Mouse (Mus musculus) granulocyte monocyte progenitor cell, adult 5-6 weeks (primary cell): ENCODE measurements at regions not wholly inside any gene's neighbourhood (a gene's known extent, or its start where the extent isn't known, plus 50 kb on each side); places are given as distances from the start of the nearest gene placed in this dataset.

ENCODE experiments used
- ATAC-seq: replicated peaks from 2 replicates; pipeline ENCODE4 v1.8.0; 2016; ENCODE audit warnings: mild to moderate bottlenecking, moderate TSS enrichment, inconsistent platforms; ENCODE audit not compliant: poor library complexity, severe bottlenecking

DNA sequence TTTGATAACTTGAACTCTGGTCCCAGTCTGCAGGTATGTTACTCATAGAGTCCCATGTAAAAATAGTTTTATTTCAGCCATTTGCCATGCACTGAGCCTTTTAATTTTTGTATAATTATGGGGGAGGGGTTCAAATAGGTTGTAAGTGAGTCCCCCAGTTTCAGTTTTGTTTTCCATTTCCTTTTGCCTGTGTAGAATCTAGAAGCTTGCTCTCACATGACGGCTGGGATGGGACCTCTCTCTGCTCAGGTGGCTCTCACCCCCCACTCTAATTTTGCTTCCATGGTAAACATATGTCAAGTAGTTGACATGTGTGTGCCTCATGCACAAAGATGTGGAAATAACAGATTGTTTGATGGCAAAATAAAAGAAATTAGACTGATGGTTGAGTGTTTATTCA, 73.8 kb upstream of the Runx1 start:
- ATAC-seq, result no peak

DNA sequence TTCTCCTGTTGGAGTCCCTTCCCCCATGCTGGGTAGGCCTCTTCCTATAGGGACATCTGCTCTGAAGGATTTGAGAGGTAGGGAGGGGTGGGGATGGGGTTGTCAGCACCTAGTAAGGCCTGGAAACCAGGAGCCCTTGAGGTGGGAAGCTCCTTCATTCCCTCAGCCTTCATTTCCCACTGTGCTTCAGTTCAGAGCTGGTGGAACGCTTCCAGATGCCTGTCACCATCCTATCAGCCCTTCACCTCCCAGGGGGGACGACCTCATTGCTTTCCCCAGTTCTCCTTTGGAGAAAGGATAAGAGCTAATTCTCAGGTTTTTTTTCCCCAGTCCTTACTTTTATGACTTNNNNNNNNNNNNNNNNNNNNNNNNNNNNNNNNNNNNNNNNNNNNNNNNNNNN, 65.8 kb upstream of the Runx1 start:
- no peak for ATAC-seq

GRCm38 (mm10) chr16:92890713-92891112, 64.8 kb upstream of the Runx1 start:
- no peak for ATAC-seq

DNA sequence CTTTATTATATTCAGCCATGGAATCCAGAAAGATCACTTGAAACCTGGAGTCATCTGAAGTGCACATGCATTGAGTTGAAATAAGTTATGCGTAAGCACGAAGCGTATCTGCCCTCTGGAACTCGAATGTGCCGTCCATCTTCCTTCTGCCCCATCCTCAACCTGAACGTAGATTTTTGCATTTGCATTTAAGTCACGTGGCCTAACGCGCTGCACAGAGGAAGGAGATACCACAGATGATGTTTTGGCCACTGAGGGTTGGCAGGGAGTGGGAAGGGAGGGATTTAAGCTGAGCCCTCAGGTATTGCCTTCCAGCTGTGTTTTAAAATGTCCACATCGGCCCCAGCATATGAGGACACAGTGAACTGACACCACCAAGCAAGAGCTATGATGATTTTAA, 63.6 kb upstream of the Runx1 start:
- ATAC-seq, result no peak

- no peak for ATAC-seq
Observed at GRCm38 (mm10) chr16:92886226-92886625, 60.3 kb upstream of the Runx1 start.

DNA sequence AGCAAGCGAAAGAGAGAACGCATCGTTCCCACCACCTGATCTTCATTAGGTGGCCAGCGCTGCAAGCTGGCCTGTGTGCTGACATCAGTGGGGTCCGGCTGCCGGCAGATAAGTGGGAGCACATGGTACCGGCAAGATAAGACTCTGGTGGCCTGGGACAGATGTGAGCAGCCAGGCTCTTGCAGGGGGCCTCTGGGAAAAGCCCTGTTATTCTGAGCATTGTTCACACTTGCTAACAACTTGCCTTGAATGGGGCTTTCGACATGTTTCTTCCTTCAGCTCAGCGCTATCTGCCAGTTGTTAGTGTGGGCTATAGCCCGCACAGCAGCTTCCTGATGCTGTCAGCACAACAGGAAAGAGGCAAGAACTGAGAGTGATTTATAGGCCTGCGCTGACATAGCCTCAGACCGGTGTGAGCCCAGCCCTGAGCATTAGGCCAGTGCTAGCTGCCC, 57.9 kb upstream of the Runx1 start:
- ATAC-seq, result peak; percentile 66

- ATAC-seq, result peak; percentile 88
Observed at GRCm38 (mm10) chr16:92880356-92881043, 54.6 kb upstream of the Runx1 start.

GRCm38 (mm10) chr16:92878081-92878480, 52.1 kb upstream of the Runx1 start:
- ATAC-seq, result no peak
